Mouse (Mus musculus) kidney, postnatal 10 days (tissue): ENCODE measurements at regions not wholly inside any gene's neighbourhood (a gene's known extent, or its start where the extent isn't known, plus 50 kb on each side); places are given as distances from the start of the nearest gene placed in this dataset.

ENCODE experiments used
- DNase-seq: peaks from one replicate; pipeline ENCODE4 v3.0.0; 2021; ENCODE audit warnings: mixed read lengths

- no peak for DNase-seq
Measured at GRCm38 (mm10) chrX:85481326-85481725, 92.5 kb upstream of the Tab3 start.

GRCm38 (mm10) chrX:85496943-85497342, 76.9 kb upstream of the Tab3 start:
- DNase-seq, result peak; percentile 22
